Mouse (Mus musculus): Measurements from ENCODE around the gene Chchd4. TPM values are rescaled to one million over a fixed set of nuclear protein-coding genes. Genes with fewer than 3 reads are reported as not detected.
"Not testable (repeated sequence)": the region's sequence is repeated elsewhere in the genome, so short reads cannot be mapped to it uniquely, and the experiment has no call there.

Gene Chchd4
- total and polyA plus RNA-seq, 2 experiments from 2014 or later: 26.6 to 36.9 TPM

- peaks cover 33% of the 10 kb centered on the region for H3K36me3 ChIP-seq (ENCODE audit: insufficient read depth)
- ATAC-seq: peak; percentile 49
- H3K27ac ChIP-seq (ENCODE audit: low read depth, low read length): peak overlapping the region; percentile 24; the same call in 1 of the 2 replicates
- H3K9ac ChIP-seq: peak overlapping the region; percentile 61
- H3K4me3 ChIP-seq (ENCODE audit: low read depth, low read length): peak overlapping the region; percentile 68
- no peak for DNase-seq
- no peaks in the 10 kb centered on the region for H3K9me3 ChIP-seq (ENCODE audit: low read length)
- H3K4me1 ChIP-seq (ENCODE audit: insufficient read depth): peaks cover 17% of the 10 kb centered on the region
- no peaks in the 10 kb centered on the region for H3K27me3 ChIP-seq (ENCODE audit: insufficient read depth, low read length)
- WGBS: under 1% methylated on average over 27 of the region's 27 CpGs
- H3K4me2 ChIP-seq (ENCODE audit: low read depth): peak overlapping the region; percentile 85
- no peak for TF ChIP-seq CTCF (IDR thresholded peaks at IDR 0.05; ENCODE audit: low read depth)
These were observed 577 bp upstream of the Chchd4 start for GRCm38 (mm10) chr6:91473805-91474440.

GRCm38 (mm10) chr6:91472319-91472718 is 1.0 kb downstream of the Chchd4 start:
- Histone ChIP-seq H3K9ac (peak overlapping the region; percentile 69), H3K9me3 (ENCODE audit: low read length) (no peaks in the 10 kb centered on the region), H3K4me2 (ENCODE audit: low read depth) (peak overlapping the region; percentile 59), H3K27ac (ENCODE audit: low read depth, low read length) (peak overlapping the region; percentile 74), H3K4me3 (ENCODE audit: low read depth, low read length) (peak overlapping the region; percentile 68), H3K36me3 (ENCODE audit: insufficient read depth) (peaks cover 23% of the 10 kb centered on the region), H3K4me1 (ENCODE audit: insufficient read depth) (peaks cover 17% of the 10 kb centered on the region), H3K27me3 (ENCODE audit: insufficient read depth, low read length) (no peaks in the 10 kb centered on the region)
- no peak for TF ChIP-seq CTCF (IDR thresholded peaks at IDR 0.05; ENCODE audit: low read depth)
- ATAC-seq (no peak), DNase-seq (peak; percentile 28)
- 30% methylated on average over 6 of the region's 6 CpGs for WGBS

GRCm38 (mm10) chr6:91471427-91471826 is 1.9 kb downstream of the Chchd4 start:
- H3K4me3 ChIP-seq (ENCODE audit: low read depth, low read length); ATAC-seq; DNase-seq; H3K27ac ChIP-seq (ENCODE audit: low read depth, low read length); H3K9me3 ChIP-seq (ENCODE audit: low read length); H3K4me2 ChIP-seq (ENCODE audit: low read depth); H3K27me3 ChIP-seq (ENCODE audit: insufficient read depth, low read length); H3K9ac ChIP-seq: not testable (repeated sequence)
- H3K4me1 ChIP-seq (ENCODE audit: insufficient read depth): peaks cover 17% of the 10 kb centered on the region
- WGBS: 95% methylated on average over 3 of the region's 3 CpGs
- H3K36me3 ChIP-seq (ENCODE audit: insufficient read depth): peaks cover 19% of the 10 kb centered on the region

DNA sequence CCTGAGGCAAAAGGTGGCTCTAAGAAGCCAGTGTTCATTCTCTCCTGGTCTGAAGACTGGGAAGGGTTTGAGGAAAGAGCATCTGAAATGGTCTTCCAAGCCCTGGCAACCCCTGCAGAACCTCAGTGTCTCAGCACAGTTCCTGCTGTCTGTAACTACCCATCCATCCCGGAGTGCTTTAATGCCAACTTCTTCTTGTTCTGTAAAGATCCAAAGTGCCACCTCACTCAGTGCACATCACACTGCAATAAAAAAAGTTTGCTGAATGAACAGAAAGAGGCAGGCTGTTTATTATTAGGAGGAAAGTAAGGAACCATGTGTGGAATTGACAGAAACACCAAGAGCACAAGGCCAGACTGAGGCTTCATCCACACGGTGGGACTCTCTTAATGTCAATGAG is 2.6 kb downstream of the Chchd4 start:
- 91% methylated on average over 2 of the region's 2 CpGs for WGBS
- H3K4me3 ChIP-seq (ENCODE audit: low read depth, low read length): no peak overlapping the region
- ATAC-seq (no peak), DNase-seq (no peak)
- H3K4me2 ChIP-seq (ENCODE audit: low read depth): no peak overlapping the region
- no peak overlapping the region for H3K27ac ChIP-seq (ENCODE audit: low read depth, low read length)
- H3K27me3 ChIP-seq (ENCODE audit: insufficient read depth, low read length): no peaks in the 10 kb centered on the region
- peaks cover 17% of the 10 kb centered on the region for H3K4me1 ChIP-seq (ENCODE audit: insufficient read depth)
- no peak overlapping the region for H3K9ac ChIP-seq
- no peaks in the 10 kb centered on the region for H3K9me3 ChIP-seq (ENCODE audit: low read length)
- H3K36me3 ChIP-seq (ENCODE audit: insufficient read depth): peaks cover 23% of the 10 kb centered on the region
- TF ChIP-seq CTCF (IDR thresholded peaks at IDR 0.05; ENCODE audit: low read depth): no peak

- DNase-seq (no peak), ATAC-seq (no peak)
- H3K9me3 ChIP-seq (ENCODE audit: low read length): no peaks in the 10 kb centered on the region
- H3K36me3 ChIP-seq (ENCODE audit: insufficient read depth): peaks cover 50% of the 10 kb centered on the region
- no peak for TF ChIP-seq CTCF (IDR thresholded peaks at IDR 0.05; ENCODE audit: low read depth)
- no peak overlapping the region for H3K4me2 ChIP-seq (ENCODE audit: low read depth)
- H3K9ac ChIP-seq: no peak overlapping the region
- H3K4me3 ChIP-seq (ENCODE audit: low read depth, low read length): no peak overlapping the region
- H3K27me3 ChIP-seq (ENCODE audit: insufficient read depth, low read length): no peaks in the 10 kb centered on the region
- H3K4me1 ChIP-seq (ENCODE audit: insufficient read depth): peaks cover 2% of the 10 kb centered on the region; the same call in 1 of the 2 replicates
- no peak overlapping the region for H3K27ac ChIP-seq (ENCODE audit: low read depth, low read length)
- 79% methylated on average over 1 of the region's 1 CpGs for WGBS
These were observed 6.2 kb downstream of the Chchd4 start for GRCm38 (mm10) chr6:91467106-91467505.

DNA sequence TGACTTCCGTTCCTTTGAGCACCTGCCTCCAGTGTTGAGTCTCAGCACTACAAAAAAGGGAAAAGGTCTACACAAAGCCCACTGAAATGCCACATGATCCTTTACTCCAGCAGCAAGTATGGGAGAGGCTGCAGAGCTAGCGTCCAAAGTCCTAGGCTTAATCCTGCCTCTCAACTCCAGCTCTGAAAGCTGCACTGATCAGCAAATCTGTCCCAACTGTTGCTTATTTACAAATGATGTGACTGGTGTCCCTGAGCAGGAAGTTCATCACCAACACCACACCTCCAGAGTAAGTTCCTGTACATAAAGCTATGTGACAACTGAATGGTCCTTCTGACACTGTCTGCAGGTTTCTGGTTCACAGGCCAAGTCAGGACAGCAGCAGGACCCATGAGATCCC is 7.6 kb downstream of the Chchd4 start:
- no peak for DNase-seq
- no peak overlapping the region for H3K4me2 ChIP-seq (ENCODE audit: low read depth)
- H3K4me1 ChIP-seq (ENCODE audit: insufficient read depth): no peaks in the 10 kb centered on the region
- no peak for TF ChIP-seq CTCF (IDR thresholded peaks at IDR 0.05; ENCODE audit: low read depth)
- H3K27ac ChIP-seq (ENCODE audit: low read depth, low read length): no peak overlapping the region
- H3K36me3 ChIP-seq (ENCODE audit: insufficient read depth): peaks cover 49% of the 10 kb centered on the region
- H3K27me3 ChIP-seq (ENCODE audit: insufficient read depth, low read length): no peaks in the 10 kb centered on the region
- no peak overlapping the region for H3K9ac ChIP-seq
- H3K9me3 ChIP-seq (ENCODE audit: low read length): no peaks in the 10 kb centered on the region
- H3K4me3 ChIP-seq (ENCODE audit: low read depth, low read length): no peak overlapping the region
- WGBS: 87% methylated on average over 2 of the region's 2 CpGs
- no peak for ATAC-seq

- no peaks in the 10 kb centered on the region for H3K4me1 ChIP-seq (ENCODE audit: insufficient read depth)
- no peaks in the 10 kb centered on the region for H3K27me3 ChIP-seq (ENCODE audit: insufficient read depth, low read length)
- no peak overlapping the region for H3K27ac ChIP-seq (ENCODE audit: low read depth, low read length)
- 96% methylated on average over 1 of the region's 1 CpGs for WGBS
- no peaks in the 10 kb centered on the region for H3K9me3 ChIP-seq (ENCODE audit: low read length)
- no peak overlapping the region for H3K4me2 ChIP-seq (ENCODE audit: low read depth)
- H3K9ac ChIP-seq: no peak overlapping the region
- no peak for TF ChIP-seq CTCF (IDR thresholded peaks at IDR 0.05; ENCODE audit: low read depth)
- DNase-seq (no peak), ATAC-seq (no peak)
- H3K4me3 ChIP-seq (ENCODE audit: low read depth, low read length): no peak overlapping the region
- H3K36me3 ChIP-seq (ENCODE audit: insufficient read depth): peaks cover 17% of the 10 kb centered on the region
These were observed 13.9 kb downstream of the Chchd4 start for GRCm38 (mm10) chr6:91459471-91459870.
